Mouse (Mus musculus): ENCODE results near the gene Islr2.

GRCm38 (mm10) chr9:58162173-58162572 lies 41.9 kb downstream of the Islr2 start:
- TF ChIP-seq CTCF (IDR thresholded peaks at IDR 0.05; ENCODE audit: insufficient read depth, low read length) (no peak), POLR2A (IDR thresholded peaks at IDR 0.05; ENCODE audit: borderline replicate concordance, extremely low read depth, low read depth, low read length) (no peak)

All from lung, adult 2 months (tissue).